Mouse (Mus musculus) olfactory bulb, adult 2 months (tissue): ENCODE results near the gene Yae1d1. TPM values are rescaled to one million over a fixed set of nuclear protein-coding genes. Genes with fewer than 3 reads are reported as not detected.

ENCODE experiments used
- H3K27ac ChIP-seq: fragments of 200-500 bp; 2 replicates; pipeline ENCODE4 v1.5.1; 2012; ENCODE audit warnings: low read depth, low read length; ENCODE audit not compliant: insufficient read depth
- H3K4me1 ChIP-seq: fragments of 200-500 bp; 2 replicates; pipeline ENCODE4 v1.6.1; 2012; ENCODE audit warnings: low read length; ENCODE audit not compliant: control insufficient read depth, insufficient read depth
- H3K4me3 ChIP-seq: fragments of 200-500 bp; 2 replicates; pipeline ENCODE4 v1.5.1; 2012; ENCODE audit warnings: mild to moderate bottlenecking, low read depth, low read length, moderate library complexity; ENCODE audit not compliant: insufficient read depth
- CTCF ChIP-seq: fragments of 200-500 bp; IDR thresholded peaks from 2 replicates; pipeline ENCODE4 v1.5.1; 2012; ENCODE audit warnings: low read depth, mild to moderate bottlenecking, low read length, moderate library complexity; ENCODE audit not compliant: insufficient read depth
- POLR2A ChIP-seq: fragments of 200-500 bp; IDR thresholded peaks from 2 replicates; pipeline ENCODE4 v1.6.1; 2012; ENCODE audit warnings: mild to moderate bottlenecking, low read depth, low read length, moderate library complexity; ENCODE audit not compliant: insufficient read depth
- WGBS: fragments of 180-500 bp; shearing (Covaris S2); methylation state at CpG from one replicate; pipeline ENCODE4 v1.1.7; 2018; 5-methylcytosine and 5-hydroxymethylcytosine counted together
- polyA plus RNA-seq: library from polyadenylated mRNA; stranded (reverse); fragments of >200 nt; gene quantifications from 2 replicates; pipeline ENCODE4 v1.2.4, GENCODE M21; 2012; ENCODE audit warnings: low replicate concordance; ENCODE audit not compliant: missing spikeins, insufficient read depth, insufficient read length

Yae1d1 gene
- not detected in 2 replicates for polyA plus RNA-seq

GRCm38 (mm10) chr13:17992697-17993514 lies at the start of gene Yae1d1:
Yae1d1 (minus strand) TSS chr13:17993349.
- Histone ChIP-seq H3K4me1 (no peaks in the 10 kb centered on the region), H3K4me3 (peak within 1 kb of the TSS; percentile 75), H3K27ac (peak within 1 kb of the TSS; percentile 34; the same call in 1 of the 2 replicates)
- TF ChIP-seq CTCF (no peak), POLR2A (peak; percentile 63)
- WGBS, result under 1% methylated on average over 54 of the region's 54 CpGs

GRCm38 (mm10) chr13:18038814-18039213 lies 45.7 kb upstream of the Yae1d1 start:
- WGBS, result 80% methylated on average over 2 of the region's 2 CpGs

GRCm38 (mm10) chr13:18016604-18017003 lies 23.5 kb upstream of the Yae1d1 start:
- WGBS, result 69% methylated on average over 3 of the region's 3 CpGs
- no peak overlapping the region for H3K4me3 ChIP-seq
- H3K4me1 ChIP-seq, result no peaks in the 10 kb centered on the region
- H3K27ac ChIP-seq, result no peak overlapping the region
- no peak for TF ChIP-seq POLR2A
- no peak for TF ChIP-seq CTCF

More at GRCm38 (mm10) chr13:18038814-18039213, 45.7 kb upstream of the Yae1d1 start:
- Histone ChIP-seq H3K27ac (no peak overlapping the region), H3K4me1 (no peaks in the 10 kb centered on the region), H3K4me3 (no peak overlapping the region)
- TF ChIP-seq POLR2A (no peak), CTCF (no peak)

GRCm38 (mm10) chr13:18013205-18013604 lies 20.1 kb upstream of the Yae1d1 start:
- H3K4me3 ChIP-seq, result no peak overlapping the region
- no peak overlapping the region for H3K27ac ChIP-seq
- TF ChIP-seq POLR2A (no peak), CTCF (no peak)
- WGBS, result 82% methylated on average over 6 of the region's 6 CpGs
- H3K4me1 ChIP-seq, result no peaks in the 10 kb centered on the region

GRCm38 (mm10) chr13:18011055-18011454 lies 17.9 kb upstream of the Yae1d1 start:
- 66% methylated on average over 4 of the region's 4 CpGs for WGBS
- Histone ChIP-seq H3K27ac (no peak overlapping the region), H3K4me1 (no peaks in the 10 kb centered on the region), H3K4me3 (no peak overlapping the region)
- no peak for TF ChIP-seq CTCF
- TF ChIP-seq POLR2A, result no peak

- WGBS, result 29% methylated on average over 7 of the region's 7 CpGs
- Histone ChIP-seq H3K4me1 (no peaks in the 10 kb centered on the region), H3K4me3 (peak overlapping the region; percentile 75), H3K27ac (no peak overlapping the region)
- TF ChIP-seq POLR2A (no peak), CTCF (no peak)
Observed at GRCm38 (mm10) chr13:17993515-17993847, 332 bp upstream of the Yae1d1 start.

GRCm38 (mm10) chr13:17992009-17992408 lies 1.1 kb downstream of the Yae1d1 start:
- H3K4me1 ChIP-seq, result no peaks in the 10 kb centered on the region
- H3K4me3 ChIP-seq, result no peak overlapping the region
- no peak overlapping the region for H3K27ac ChIP-seq
- no peak for TF ChIP-seq POLR2A
- no peak for TF ChIP-seq CTCF
- WGBS, result 60% methylated on average over 4 of the region's 4 CpGs

- Histone ChIP-seq H3K4me1 (no peaks in the 10 kb centered on the region), H3K4me3 (no peak overlapping the region), H3K27ac (no peak overlapping the region)
- 10% methylated on average over 4 of the region's 4 CpGs for WGBS
- no peak for TF ChIP-seq POLR2A
- TF ChIP-seq CTCF, result peak; percentile 62; the same call in 1 of the 2 replicates
Observed at GRCm38 (mm10) chr13:17983194-17983593, 10.0 kb downstream of the Yae1d1 start.

- no peaks in the 10 kb centered on the region for H3K4me1 ChIP-seq
- no peak overlapping the region for H3K27ac ChIP-seq
- 76% methylated on average over 5 of the region's 5 CpGs for WGBS
- TF ChIP-seq POLR2A (no peak), CTCF (no peak)
- no peak overlapping the region for H3K4me3 ChIP-seq
Observed at GRCm38 (mm10) chr13:17982634-17983033, 10.5 kb downstream of the Yae1d1 start.
